Mouse (Mus musculus) intestine, embryonic 16.5 days (tissue): Measurements from ENCODE around the gene Pcca. TPM values are rescaled to one million over a fixed set of nuclear protein-coding genes. Genes with fewer than 3 reads are reported as not detected.

Source experiments
- ATAC-seq: fragments of 200-750 bp; cut with Nextera tagmentation; 2 replicates; pipeline ENCODE4 v1.8.0; 2017; ENCODE audit warnings: moderate TSS enrichment, moderate library complexity
- H3K27ac ChIP-seq: fragments of 300-500 bp; sonication (generic); 2 replicates; pipeline ENCODE4 v1.5.1; 2014; ENCODE audit warnings: mild to moderate bottlenecking, low read length
- H3K27me3 ChIP-seq: fragments of 300-500 bp; sonication (generic); replicated peaks from 2 replicates; pipeline ENCODE4 v1.6.1; 2014; ENCODE audit warnings: low read length, control low read depth, mixed read lengths; ENCODE audit not compliant: control insufficient read depth, insufficient read depth
- H3K36me3 ChIP-seq: fragments of 300-500 bp; sonication (generic); 2 replicates; pipeline ENCODE4 v1.6.1; 2014; ENCODE audit warnings: low read length, control low read depth; ENCODE audit not compliant: control insufficient read depth, insufficient read depth
- H3K4me1 ChIP-seq: fragments of 300-500 bp; sonication (generic); 2 replicates; pipeline ENCODE4 v1.6.1; 2014; ENCODE audit warnings: low read length, control low read depth, mixed read lengths; ENCODE audit not compliant: control insufficient read depth, insufficient read depth
- H3K4me2 ChIP-seq: fragments of 300-500 bp; sonication (generic); 2 replicates; pipeline ENCODE4 v1.6.1; 2014; ENCODE audit warnings: low read depth, low read length, control low read depth
- H3K4me3 ChIP-seq: fragments of 300-500 bp; sonication (generic); 2 replicates; pipeline ENCODE4 v1.5.1; 2014; ENCODE audit warnings: mild to moderate bottlenecking, low read length
- H3K9ac ChIP-seq: fragments of 300-500 bp; sonication (generic); 2 replicates; pipeline ENCODE4 v1.6.1; 2014; ENCODE audit warnings: low read depth, low read length
- H3K9me3 ChIP-seq: fragments of 300-500 bp; sonication (generic); 2 replicates; pipeline ENCODE4 v1.6.1; 2016; ENCODE audit warnings: low read length, control low read depth; ENCODE audit not compliant: control insufficient read depth
- WGBS: fragments of 180-500 bp; shearing (Covaris S2); extraction: QIAGEN DNeasy Blood & Tissue Kit; methylation state at CpG from one replicate; pipeline ENCODE4 v1.1.7; 2014; 5-methylcytosine and 5-hydroxymethylcytosine counted together
- polyA plus RNA-seq: library from polyadenylated mRNA; unstranded; fragments of >200 nt; fragmentation: Nextera tagmentation; extraction: Ambion mirVana; gene quantifications from 2 replicates; pipeline ENCODE4 v1.2.1, GENCODE M21; 2015

The Pcca gene
- polyA plus RNA-seq, 1 experiment from 2014 or later: 17.3 TPM

GRCm38 (mm10) chr14:122917676-122918075, 383.6 kb downstream of the Pcca start:
- no peak for ATAC-seq
- no peaks in the 10 kb centered on the region for H3K9me3 ChIP-seq
- 96% methylated on average over 1 of the region's 1 CpGs for WGBS

GRCm38 (mm10) chr14:122920011-122920410, 385.9 kb downstream of the Pcca start:
- Histone ChIP-seq H3K4me3 (no peak overlapping the region), H3K9ac (no peak overlapping the region), H3K27ac (no peak overlapping the region), H3K4me1 (0 out of 2 replicates have a peak, but pooled peaks cover 4% of the 10 kb centered on the region), H3K4me2 (no peak overlapping the region), H3K36me3 (no peaks in the 10 kb centered on the region), H3K27me3 (no peaks in the 10 kb centered on the region), H3K9me3 (no peaks in the 10 kb centered on the region)
- no peak for ATAC-seq
- 59% methylated on average over 5 of the region's 5 CpGs for WGBS

More at GRCm38 (mm10) chr14:122917676-122918075, 383.6 kb downstream of the Pcca start:
- Histone ChIP-seq H3K4me3 (no peak overlapping the region), H3K4me2 (no peak overlapping the region), H3K27me3 (no peaks in the 10 kb centered on the region), H3K27ac (no peak overlapping the region), H3K9ac (no peak overlapping the region), H3K36me3 (no peaks in the 10 kb centered on the region), H3K4me1 (0 out of 2 replicates have a peak, but pooled peaks cover 4% of the 10 kb centered on the region)

DNA sequence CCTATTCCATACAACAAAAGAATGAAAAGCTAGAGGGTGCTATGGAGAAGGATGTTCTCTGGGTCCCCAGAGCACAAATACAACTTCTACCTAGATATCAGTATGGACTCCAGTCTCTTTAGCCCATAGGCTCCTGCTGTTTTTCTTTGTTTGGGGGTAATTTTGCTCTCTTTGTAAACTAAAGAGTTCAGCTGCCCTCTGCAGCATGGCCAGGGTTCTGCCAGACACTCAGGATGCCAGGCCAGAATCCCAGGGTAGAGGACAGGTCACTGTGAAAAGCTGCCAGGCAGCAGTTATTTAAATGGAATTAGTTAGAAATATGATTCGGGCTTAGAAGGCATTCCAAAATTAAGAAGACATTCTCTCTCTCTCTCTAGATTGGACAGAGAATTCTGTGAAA, 402.3 kb downstream of the Pcca start:
- H3K4me2 ChIP-seq: no peak overlapping the region
- ATAC-seq: no peak
- H3K9ac ChIP-seq: no peak overlapping the region
- WGBS: 81% methylated on average over 1 of the region's 1 CpGs
- no peaks in the 10 kb centered on the region for H3K9me3 ChIP-seq
- H3K4me1 ChIP-seq: no peaks in the 10 kb centered on the region
- no peak overlapping the region for H3K4me3 ChIP-seq
- no peaks in the 10 kb centered on the region for H3K27me3 ChIP-seq
- H3K36me3 ChIP-seq: no peaks in the 10 kb centered on the region; the same call in 1 of the 2 replicates
- H3K27ac ChIP-seq: no peak overlapping the region

Other genes starting within 250 kb of the Pcca start
- gene Gm5089, start 83.2 kb upstream of the Pcca start, polyA plus RNA-seq: not detected in 2 replicates
- gene Zic5, start 68.6 kb upstream of the Pcca start, polyA plus RNA-seq: not detected in 2 replicates
- not detected in 2 replicates for gene Zic2, start 58.9 kb upstream of the Pcca start, polyA plus RNA-seq
- gene Gm10837, start 43.7 kb upstream of the Pcca start, polyA plus RNA-seq: not detected in 2 replicates